Mouse (Mus musculus) thymus, postnatal 10 days (tissue): ENCODE measurements around the gene Zc3h12d.

ENCODE experiments used
- DNase-seq, 2 experiments: peaks; one replicate each; pipeline ENCODE4 v3.0.0; 2021; ENCODE audit warnings: low spot score in 2 of 2

Gene Zc3h12d

GRCm38 (mm10) chr10:7832171-7832676 lies at the start of gene Zc3h12d:
Gene Zc3h12d, plus strand, starts transcription at chr10:7832470.
- peak; percentile 64 to 67 for DNase-seq

GRCm38 (mm10) chr10:7787319-7787718 lies 45.0 kb upstream of the Zc3h12d start:
- no peak for DNase-seq

- DNase-seq = no peak
Observed at GRCm38 (mm10) chr10:7792254-7792750, 40.0 kb upstream of the Zc3h12d start.

- DNase-seq = peak; percentile 77 to 87
Observed at GRCm38 (mm10) chr10:7792751-7793385, 39.4 kb upstream of the Zc3h12d start, which contains the start of the genes Ginm1 and Ppil4. Gene Ginm1, minus strand, starts transcription at chr10:7792824. Gene Ppil4, plus strand, starts transcription at chr10:7792891.

- no peak for DNase-seq
Observed at GRCm38 (mm10) chr10:7801258-7801657, 31.0 kb upstream of the Zc3h12d start.

GRCm38 (mm10) chr10:7802519-7803140 lies 29.6 kb upstream of the Zc3h12d start:
- no peak for DNase-seq

GRCm38 (mm10) chr10:7809937-7810336 lies 22.3 kb upstream of the Zc3h12d start:
- peak in 1 of 2 experiments; percentile 69 for DNase-seq

GRCm38 (mm10) chr10:7816476-7816875 lies 15.8 kb upstream of the Zc3h12d start:
- no peak for DNase-seq

GRCm38 (mm10) chr10:7818676-7819075 lies 13.6 kb upstream of the Zc3h12d start:
- DNase-seq = no peak

- DNase-seq = no peak
Observed at GRCm38 (mm10) chr10:7819156-7819555, 13.1 kb upstream of the Zc3h12d start.

GRCm38 (mm10) chr10:7819603-7820002 lies 12.7 kb upstream of the Zc3h12d start:
- no peak for DNase-seq

GRCm38 (mm10) chr10:7820171-7820570 lies 12.1 kb upstream of the Zc3h12d start:
- DNase-seq = no peak

GRCm38 (mm10) chr10:7821981-7822380 lies 10.3 kb upstream of the Zc3h12d start:
- no peak for DNase-seq

GRCm38 (mm10) chr10:7824663-7825280 lies 7.5 kb upstream of the Zc3h12d start:
- DNase-seq = no peak

- no peak for DNase-seq
Observed at GRCm38 (mm10) chr10:7825281-7825665, 7.0 kb upstream of the Zc3h12d start.

- DNase-seq = no peak
Observed at GRCm38 (mm10) chr10:7826106-7826505, 6.2 kb upstream of the Zc3h12d start.

- no peak for DNase-seq
Observed at GRCm38 (mm10) chr10:7833377-7834165, 1.3 kb downstream of the Zc3h12d start.

GRCm38 (mm10) chr10:7834671-7835225 lies 2.5 kb downstream of the Zc3h12d start:
- DNase-seq = peak; percentile 42 to 43

GRCm38 (mm10) chr10:7836902-7837301 lies 4.6 kb downstream of the Zc3h12d start:
- no peak for DNase-seq

- no peak for DNase-seq
Observed at GRCm38 (mm10) chr10:7837446-7837845, 5.2 kb downstream of the Zc3h12d start.

GRCm38 (mm10) chr10:7838036-7838435 lies 5.8 kb downstream of the Zc3h12d start:
- no peak for DNase-seq
